Mouse (Mus musculus) C2C12 (cell line): Measurements from ENCODE around the gene Hps6. TPM values are rescaled to one million over a fixed set of nuclear protein-coding genes. Genes with fewer than 3 reads are reported as not detected.
"Not testable (repeated sequence)": the region's sequence is repeated elsewhere in the genome, so short reads cannot be mapped to it uniquely, and the experiment has no call there.

ENCODE experiments used
- H3K27me3 ChIP-seq: one replicate; pipeline ENCODE4 v1.6.1; 2011; ENCODE audit not compliant: control insufficient read depth, insufficient read depth, insufficient read length
- H3K36me3 ChIP-seq: one replicate; pipeline ENCODE4 v1.6.1; 2011; ENCODE audit not compliant: control insufficient read depth, insufficient read depth
- H3K4me3 ChIP-seq: one replicate; pipeline ENCODE4 v1.5.1; 2011; ENCODE audit warnings: mild to moderate bottlenecking, control low read depth; ENCODE audit not compliant: poor library complexity, insufficient read depth, severe bottlenecking
- H3K79me2 ChIP-seq: one replicate; pipeline ENCODE4 v1.6.1; 2011; ENCODE audit not compliant: control insufficient read depth, insufficient read depth
- H3K79me3 ChIP-seq: one replicate; pipeline ENCODE4 v1.6.1; 2011; ENCODE audit warnings: low read depth, control low read depth
- H3ac ChIP-seq: one replicate; pipeline ENCODE3; 2011; ENCODE audit warnings: low read depth; ENCODE audit not compliant: control insufficient read depth, insufficient read length
- CEBPB ChIP-seq: IDR thresholded peaks from one replicate; pipeline ENCODE4 v1.6.1; 2011; ENCODE audit warnings: low read depth, mild to moderate bottlenecking, control low read depth, moderate library complexity
- CTCF ChIP-seq: IDR thresholded peaks from one replicate; pipeline ENCODE4 v1.5.1; 2011; ENCODE audit not compliant: control insufficient read depth, insufficient read depth, insufficient read length
- FOSL1 ChIP-seq: IDR thresholded peaks from one replicate; pipeline ENCODE4 v1.8.0; 2011; ENCODE audit warnings: mild to moderate bottlenecking, low read length; ENCODE audit not compliant: poor library complexity, insufficient read depth, severe bottlenecking
- MAX ChIP-seq: IDR thresholded peaks from one replicate; pipeline ENCODE4 v1.6.1; 2011; ENCODE audit warnings: mild to moderate bottlenecking, control low read depth
- MYOD1 ChIP-seq: IDR thresholded peaks from one replicate; pipeline ENCODE4 v1.6.1; 2011; ENCODE audit warnings: low read depth; ENCODE audit not compliant: control insufficient read depth, insufficient read length
- MYOG ChIP-seq: IDR thresholded peaks from one replicate; pipeline ENCODE4 v1.6.1; 2011; ENCODE audit not compliant: control insufficient read depth, insufficient read length; ENCODE audit errors: extremely low read depth
- USF1 ChIP-seq: IDR thresholded peaks from one replicate; pipeline ENCODE4 v1.6.1; 2011; ENCODE audit warnings: low read depth, mild to moderate bottlenecking, control low read depth, moderate library complexity
- long read RNA-seq, 2 experiments: library from polyadenylated mRNA; unstranded; transcript quantifications; one replicate each; pipeline ENCODE4 v2.0.0; 2019 to 2020
- polyA plus RNA-seq: library from polyadenylated mRNA; unstranded; fragments of >200 nt; fragmentation: generic; extraction: Trizol; gene quantifications from one replicate; pipeline ENCODE4 v1.2.1, GENCODE M21; 2012; ENCODE audit warnings: missing spikeins

The Hps6 gene
- polyA plus RNA-seq = 14.6 TPM
- long read RNA-seq, experiment 1, transcript Hps6-201 (1 exons, 2,666 nt) = major isoform, 12 of 12 reads
- long read RNA-seq, experiment 1, partial matches to known transcripts = 0 of 12 reads
- long read RNA-seq, experiment 1, other reads (novel, unspliced or antisense) = 0 of 12 reads
- long read RNA-seq, experiment 2, transcript Hps6-201 (1 exons, 2,666 nt) = major isoform, 87 of 87 reads
- long read RNA-seq, experiment 2, partial matches to known transcripts = 0 of 87 reads
- long read RNA-seq, experiment 2, other reads (novel, unspliced or antisense) = 0 of 87 reads

- Histone ChIP-seq H3K79me3 (peaks cover 24% of the 10 kb centered on the region), H3K27me3 (no peaks in the 10 kb centered on the region), H3K36me3 (peaks cover 16% of the 10 kb centered on the region), H3K79me2 (peaks cover 38% of the 10 kb centered on the region), H3ac (peak within 1 kb of the TSS; percentile 80), H3K4me3 (peak within 1 kb of the TSS; percentile 63)
- TF ChIP-seq MAX (peak; percentile 47), FOSL1 (no peak), CTCF (no peak)
Measured at GRCm38 (mm10) chr19:46003371-46004226, at the start of gene Hps6. Gene Hps6, plus strand, starts transcription at chr19:46003508.

GRCm38 (mm10) chr19:45956736-45957135 is 46.6 kb upstream of the Hps6 start:
- Histone ChIP-seq H3K79me3 (no peaks in the 10 kb centered on the region), H3ac (no peak overlapping the region)

GRCm38 (mm10) chr19:45960770-45961169 is 42.5 kb upstream of the Hps6 start:
- peaks cover 28% of the 10 kb centered on the region for H3K36me3 ChIP-seq
- no peak for TF ChIP-seq MAX

More at GRCm38 (mm10) chr19:45956736-45957135, 46.6 kb upstream of the Hps6 start:
- Histone ChIP-seq H3K79me2 (no peaks in the 10 kb centered on the region), H3K4me3 (no peak overlapping the region), H3K36me3 (peaks cover 16% of the 10 kb centered on the region), H3K27me3 (no peaks in the 10 kb centered on the region)
- no peak for TF ChIP-seq CEBPB

GRCm38 (mm10) chr19:45984379-45984778 is 18.9 kb upstream of the Hps6 start:
- TF ChIP-seq CTCF (no peak), MYOG (no peak), CEBPB (no peak), USF1 (no peak), MYOD1 (no peak), FOSL1 (no peak), MAX (no peak)
- H3K36me3 ChIP-seq = no peaks in the 10 kb centered on the region
- H3K27me3 ChIP-seq = no peaks in the 10 kb centered on the region
- H3K79me3 ChIP-seq = no peaks in the 10 kb centered on the region
- no peak overlapping the region for H3ac ChIP-seq
- no peaks in the 10 kb centered on the region for H3K79me2 ChIP-seq
- no peak overlapping the region for H3K4me3 ChIP-seq

More at GRCm38 (mm10) chr19:45960770-45961169, 42.5 kb upstream of the Hps6 start:
- H3K79me2 ChIP-seq = no peaks in the 10 kb centered on the region
- no peaks in the 10 kb centered on the region for H3K79me3 ChIP-seq
- H3K27me3 ChIP-seq = no peaks in the 10 kb centered on the region
- no peak overlapping the region for H3ac ChIP-seq
- no peak overlapping the region for H3K4me3 ChIP-seq

- H3K79me3 ChIP-seq = no peaks in the 10 kb centered on the region
- H3ac ChIP-seq = no peak overlapping the region
Measured at GRCm38 (mm10) chr19:45988238-45988637, 15.1 kb upstream of the Hps6 start.

GRCm38 (mm10) chr19:45991171-45991570 is 12.1 kb upstream of the Hps6 start:
- H3K4me3 ChIP-seq = no peak overlapping the region
- H3ac ChIP-seq = no peak overlapping the region
- H3K79me2 ChIP-seq = no peaks in the 10 kb centered on the region
- no peak for TF ChIP-seq CEBPB
- no peaks in the 10 kb centered on the region for H3K79me3 ChIP-seq
- no peaks in the 10 kb centered on the region for H3K27me3 ChIP-seq
- H3K36me3 ChIP-seq = peaks cover 4% of the 10 kb centered on the region

More at GRCm38 (mm10) chr19:45988238-45988637, 15.1 kb upstream of the Hps6 start:
- H3K36me3 ChIP-seq = no peaks in the 10 kb centered on the region
- TF ChIP-seq USF1 (no peak), MAX (no peak), CEBPB (no peak), CTCF (no peak), MYOD1 (no peak), FOSL1 (no peak), MYOG (no peak)
- H3K27me3 ChIP-seq = no peaks in the 10 kb centered on the region
- H3K79me2 ChIP-seq = no peaks in the 10 kb centered on the region
- H3K4me3 ChIP-seq = no peak overlapping the region

- H3ac ChIP-seq, H3K4me3 ChIP-seq, H3K27me3 ChIP-seq, H3K79me3 ChIP-seq, H3K36me3 ChIP-seq: not testable (repeated sequence)
- peaks cover 15% of the 10 kb centered on the region for H3K79me2 ChIP-seq
Measured at GRCm38 (mm10) chr19:45993441-45993840, 9.9 kb upstream of the Hps6 start.
